Mouse (Mus musculus): ENCODE measurements around the gene Macf1. TPM values are rescaled to one million over a fixed set of nuclear protein-coding genes. Genes with fewer than 3 reads are reported as not detected.
"Not testable (repeated sequence)": the region's sequence is repeated elsewhere in the genome, so short reads cannot be mapped to it uniquely, and the experiment has no call there.

Macf1 gene
- total RNA-seq, 4 experiments from 2014 or later = 235 to 265 (median 249) TPM

GRCm38 (mm10) chr4:123635428-123635827 lies 48.7 kb downstream of the Macf1 start:
- DNase-seq (ENCODE audit: low spot score in 2 of 2) = no peak

GRCm38 (mm10) chr4:123634436-123634835 lies 49.7 kb downstream of the Macf1 start:
- DNase-seq (ENCODE audit: low spot score in 2 of 2) = no peak

GRCm38 (mm10) chr4:123633874-123634273 lies 50.3 kb downstream of the Macf1 start:
- no peak for DNase-seq (ENCODE audit: low spot score in 2 of 2)

GRCm38 (mm10) chr4:123633370-123633769 lies 50.8 kb downstream of the Macf1 start:
- no peak for DNase-seq (ENCODE audit: low spot score in 2 of 2)

- DNase-seq (ENCODE audit: low spot score in 2 of 2) = not testable (repeated sequence)
Observed at GRCm38 (mm10) chr4:123632116-123632515, 52.0 kb downstream of the Macf1 start.

- DNase-seq (ENCODE audit: low spot score in 2 of 2) = no peak
Observed at GRCm38 (mm10) chr4:123631654-123632053, 52.5 kb downstream of the Macf1 start.

GRCm38 (mm10) chr4:123627683-123628082 lies 56.5 kb downstream of the Macf1 start:
- no peak for DNase-seq (ENCODE audit: low spot score in 2 of 2)

- DNase-seq (ENCODE audit: low spot score in 2 of 2) = no peak
Observed at GRCm38 (mm10) chr4:123625332-123626072, 58.7 kb downstream of the Macf1 start.

- no peak for DNase-seq (ENCODE audit: low spot score in 2 of 2)
Observed at GRCm38 (mm10) chr4:123624438-123624837, 59.7 kb downstream of the Macf1 start.

GRCm38 (mm10) chr4:123623742-123624151 lies 60.4 kb downstream of the Macf1 start:
- DNase-seq (ENCODE audit: low spot score in 2 of 2) = no peak

- DNase-seq (ENCODE audit: low spot score in 2 of 2) = no peak
Observed at GRCm38 (mm10) chr4:123621732-123622131, 62.4 kb downstream of the Macf1 start.

GRCm38 (mm10) chr4:123617727-123618389 lies 66.3 kb downstream of the Macf1 start:
- no peak for DNase-seq (ENCODE audit: low spot score in 2 of 2)

- DNase-seq (ENCODE audit: low spot score in 2 of 2) = no peak
Observed at GRCm38 (mm10) chr4:123616971-123617370, 67.2 kb downstream of the Macf1 start.

- DNase-seq (ENCODE audit: low spot score in 2 of 2) = no peak
Observed at GRCm38 (mm10) chr4:123616501-123616900, 67.7 kb downstream of the Macf1 start.

GRCm38 (mm10) chr4:123613309-123613947 lies 70.7 kb downstream of the Macf1 start:
- DNase-seq (ENCODE audit: low spot score in 2 of 2) = no peak

GRCm38 (mm10) chr4:123611940-123612339 lies 72.2 kb downstream of the Macf1 start:
- DNase-seq (ENCODE audit: low spot score in 2 of 2) = no peak

- DNase-seq (ENCODE audit: low spot score in 2 of 2) = no peak
Observed at GRCm38 (mm10) chr4:123611241-123611640, 72.9 kb downstream of the Macf1 start.

GRCm38 (mm10) chr4:123607174-123607573 lies 77.0 kb downstream of the Macf1 start:
- no peak for DNase-seq (ENCODE audit: low spot score in 2 of 2)

- DNase-seq (ENCODE audit: low spot score in 2 of 2) = no peak
Observed at GRCm38 (mm10) chr4:123605948-123606347, 78.2 kb downstream of the Macf1 start.

- no peak for DNase-seq (ENCODE audit: low spot score in 2 of 2)
Observed at GRCm38 (mm10) chr4:123605309-123605708, 78.9 kb downstream of the Macf1 start.

- DNase-seq (ENCODE audit: low spot score in 2 of 2) = no peak
Observed at GRCm38 (mm10) chr4:123602700-123603261, 81.4 kb downstream of the Macf1 start.

GRCm38 (mm10) chr4:123601036-123601435 lies 83.1 kb downstream of the Macf1 start:
- no peak for DNase-seq (ENCODE audit: low spot score in 2 of 2)
